Mouse (Mus musculus) myocyte (in vitro differentiated cells): ENCODE measurements around the gene Vmn1r22.

Experiments
- CEBPB ChIP-seq: IDR thresholded peaks from 2 replicates; pipeline ENCODE4 v1.6.1; 2011; ENCODE audit warnings: mild to moderate bottlenecking, moderate library complexity; ENCODE audit not compliant: poor library complexity, insufficient read depth, severe bottlenecking
- POLR2A ChIP-seq: IDR thresholded peaks from one replicate; pipeline ENCODE4 v1.6.1; 2011; ENCODE audit warnings: low read depth, mild to moderate bottlenecking, control low read depth, moderate library complexity; ENCODE audit not compliant: insufficient read length
- TCF12 ChIP-seq: IDR thresholded peaks from one replicate; pipeline ENCODE4 v1.6.1; 2011; ENCODE audit warnings: mild to moderate bottlenecking, control low read depth; ENCODE audit not compliant: poor library complexity, insufficient read depth, severe bottlenecking

GRCm38 (mm10) chr6:57926738-57927137 lies 18.9 kb upstream of the Vmn1r22 start, which contains the start of gene Vmn1r23:
- TF ChIP-seq POLR2A (no peak), TCF12 (no peak), CEBPB (no peak)
